Mouse (Mus musculus): Measurements from ENCODE around the gene Padi1. TPM values are rescaled to one million over a fixed set of nuclear protein-coding genes. Genes with fewer than 3 reads are reported as not detected.
A peak's percentile ranks its signal among the peaks of the same experiment; 100 is the strongest.

Padi1 gene
- total RNA-seq, 2 experiments from 2014 or later = not detected

DNA sequence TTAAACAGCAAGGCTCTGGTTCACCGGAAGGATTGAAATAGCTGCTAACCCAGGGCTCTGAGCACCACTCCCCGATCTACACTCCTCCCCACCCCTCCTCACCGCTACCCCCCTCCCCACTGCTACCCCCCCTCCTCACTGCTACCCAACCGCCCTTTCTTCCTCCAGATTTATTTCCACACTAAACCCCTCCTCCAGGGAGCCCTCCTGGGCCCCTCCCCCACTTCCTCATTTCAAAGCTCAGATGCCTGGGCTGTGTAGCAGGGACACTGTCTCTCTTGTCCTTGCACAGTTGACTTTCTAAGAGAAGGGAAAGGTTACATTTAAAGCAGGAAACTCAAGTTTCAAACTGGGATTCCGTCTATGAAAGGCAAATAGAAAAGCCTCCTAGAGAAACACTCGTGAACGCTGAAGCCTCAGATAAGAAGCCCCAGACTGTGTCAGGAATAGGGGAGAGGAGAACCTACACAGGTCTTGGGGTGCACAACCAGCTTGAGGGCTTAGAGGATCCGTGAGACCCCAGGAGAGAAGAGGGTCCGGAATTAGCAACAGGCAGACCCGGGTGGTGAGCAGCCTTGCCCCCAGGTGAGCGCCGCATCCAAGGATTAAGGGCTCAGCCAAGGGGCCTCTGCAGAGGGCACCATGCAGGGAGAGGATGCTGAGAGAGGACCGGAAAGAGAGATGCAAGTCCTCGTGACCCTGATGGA lies 23.1 kb upstream of the Padi1 start:
- no peak for DNase-seq
- intact Hi-C loops (cut with DNase I) = no loop called here

DNA sequence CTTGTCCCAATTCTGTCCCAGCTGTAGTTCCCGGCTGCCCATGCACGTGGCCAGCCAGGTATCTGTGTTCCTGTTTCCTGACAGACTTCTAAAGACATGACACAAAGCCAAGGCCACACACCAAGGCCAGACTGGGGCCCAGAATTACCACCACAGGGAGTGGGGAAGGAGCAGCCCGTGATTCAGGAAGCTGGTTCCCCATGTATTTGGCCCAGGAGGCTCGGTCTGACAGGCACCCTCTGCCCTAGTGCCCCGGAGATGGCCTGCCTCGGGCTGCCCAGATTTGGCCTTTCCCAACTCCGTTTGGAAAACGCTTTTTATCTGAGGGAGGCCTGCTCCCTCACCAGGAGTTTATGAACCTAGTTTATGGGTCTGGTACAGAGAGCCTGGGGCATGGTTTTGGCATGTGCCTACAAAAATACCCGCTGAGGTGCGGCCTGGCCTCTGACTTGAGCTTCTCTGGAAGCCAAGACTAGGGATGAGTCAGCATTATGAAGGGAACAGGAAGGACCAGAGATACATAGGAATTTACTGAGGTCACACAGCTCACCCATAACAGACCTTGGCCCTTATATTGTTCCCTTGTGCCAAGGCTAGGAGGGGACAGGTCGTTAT lies 16.6 kb upstream of the Padi1 start:
- no peak for DNase-seq
- intact Hi-C loops (cut with DNase I) = no loop called here

DNA sequence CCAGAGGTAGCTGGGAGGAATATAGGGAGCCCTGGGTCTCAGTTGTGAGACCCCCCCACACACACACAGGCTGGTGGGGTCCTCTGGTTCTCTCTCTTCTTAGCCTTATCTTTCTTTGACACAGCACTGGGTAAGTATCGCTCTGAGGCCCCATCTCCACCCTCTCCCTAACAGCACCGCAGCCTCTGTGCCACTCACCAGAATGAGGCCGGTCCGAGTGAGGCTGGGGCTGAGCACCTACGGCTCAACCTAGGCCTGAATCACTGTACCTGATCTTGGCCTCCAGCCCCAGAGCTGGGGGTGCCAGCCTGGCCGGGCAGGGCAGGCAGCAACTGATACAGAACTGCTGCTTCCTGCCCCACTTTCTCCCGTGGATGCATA lies 15.2 kb upstream of the Padi1 start:
- DNase-seq = no peak
- intact Hi-C loops (cut with DNase I) = no loop called here

DNA sequence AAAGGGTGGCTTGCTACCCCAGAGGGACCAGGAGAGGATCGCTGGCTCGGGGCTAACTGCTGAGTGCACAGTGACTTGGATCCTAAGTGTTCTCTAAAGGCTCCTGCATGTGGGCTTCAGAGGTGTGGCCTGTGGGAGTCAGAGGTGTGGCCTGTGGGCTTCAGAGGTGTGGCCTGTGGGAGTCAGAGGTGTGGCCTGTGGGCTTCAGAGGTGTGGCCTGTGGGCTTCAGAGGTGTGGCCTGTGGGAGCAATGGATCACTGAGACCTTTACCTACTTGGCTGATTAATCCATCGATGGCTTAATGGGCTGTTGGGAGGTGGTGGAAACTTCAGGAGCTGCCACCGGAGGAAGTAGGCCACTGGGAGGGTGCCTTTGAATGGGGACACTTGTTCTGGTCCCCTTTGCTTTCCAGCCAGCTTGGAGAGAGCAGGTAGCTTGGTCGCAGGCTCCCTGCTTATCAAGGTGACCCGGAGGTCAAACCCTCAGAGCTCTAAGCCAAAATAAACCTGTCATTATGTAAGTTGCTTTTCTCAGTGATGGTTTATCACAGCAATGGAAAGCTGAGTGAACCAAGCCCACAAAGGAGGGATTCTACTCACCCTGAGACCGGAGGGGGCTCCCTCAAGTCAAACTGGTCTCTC lies 14.7 kb upstream of the Padi1 start:
- intact Hi-C loops (cut with DNase I) = no loop called here
- no peak for DNase-seq

DNA sequence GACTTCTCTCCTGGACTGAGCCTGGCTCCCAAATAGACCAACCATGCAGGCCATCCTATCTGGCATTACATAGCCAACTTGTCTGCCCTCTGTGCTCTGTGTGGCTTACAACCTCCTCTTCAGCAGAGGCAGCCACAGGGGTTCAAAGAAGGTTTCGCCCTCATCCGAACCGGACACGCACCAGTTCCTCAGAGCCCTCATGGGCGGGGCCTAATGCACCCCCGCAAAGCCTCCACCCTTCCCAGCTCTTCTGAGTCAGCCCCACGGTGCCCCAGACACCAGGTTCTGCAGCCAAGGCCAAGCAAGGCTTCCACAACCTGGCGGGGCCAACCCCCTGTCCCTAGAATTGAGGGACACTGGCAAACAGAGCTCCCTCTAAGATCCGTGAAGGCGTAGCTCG lies 13.7 kb upstream of the Padi1 start:
- intact Hi-C loops (cut with DNase I) = no loop called here
- no peak for DNase-seq

DNA sequence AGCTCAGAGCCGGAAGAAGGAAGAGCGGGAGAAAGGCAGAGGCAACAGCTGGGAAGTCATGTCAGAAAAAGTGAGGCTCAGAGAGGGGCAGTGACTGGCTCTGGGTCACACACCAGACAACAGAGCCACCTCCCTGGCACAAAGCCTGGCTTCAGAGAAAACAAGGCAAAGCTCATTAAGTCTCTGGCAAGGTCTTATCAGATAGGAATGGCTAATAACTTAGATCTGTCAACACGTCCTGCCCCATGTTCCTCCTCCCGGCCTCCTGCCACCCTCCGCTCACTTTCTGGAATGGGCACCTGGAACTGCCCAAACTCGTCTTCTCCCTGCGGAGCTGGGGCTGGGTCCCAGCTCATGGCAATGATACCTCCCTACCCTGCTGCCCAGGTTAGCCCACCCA lies 12.2 kb upstream of the Padi1 start:
- intact Hi-C loops (cut with DNase I) = no loop called here
- DNase-seq = no peak

DNA sequence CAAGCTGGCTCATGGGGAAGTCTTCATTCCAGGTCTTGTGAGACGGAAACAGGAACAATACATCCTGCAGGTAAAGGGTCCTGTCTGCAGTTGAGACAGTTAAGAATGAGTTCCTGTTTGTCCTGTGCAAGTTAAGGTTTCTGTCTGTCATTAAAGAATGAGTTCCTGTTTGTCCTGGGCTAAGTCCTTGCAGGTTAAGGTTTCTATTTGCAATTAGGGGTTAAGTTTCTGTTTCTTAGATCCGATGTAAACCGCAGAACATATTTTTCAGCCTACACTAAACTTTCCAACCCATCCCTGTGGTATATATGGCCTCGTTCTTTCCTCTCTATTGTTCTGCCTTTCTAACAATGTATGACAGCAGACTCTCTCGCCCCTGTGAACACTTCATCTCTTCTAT lies 11.5 kb upstream of the Padi1 start:
- intact Hi-C loops (cut with DNase I) = no loop called here
- DNase-seq = no peak

DNA sequence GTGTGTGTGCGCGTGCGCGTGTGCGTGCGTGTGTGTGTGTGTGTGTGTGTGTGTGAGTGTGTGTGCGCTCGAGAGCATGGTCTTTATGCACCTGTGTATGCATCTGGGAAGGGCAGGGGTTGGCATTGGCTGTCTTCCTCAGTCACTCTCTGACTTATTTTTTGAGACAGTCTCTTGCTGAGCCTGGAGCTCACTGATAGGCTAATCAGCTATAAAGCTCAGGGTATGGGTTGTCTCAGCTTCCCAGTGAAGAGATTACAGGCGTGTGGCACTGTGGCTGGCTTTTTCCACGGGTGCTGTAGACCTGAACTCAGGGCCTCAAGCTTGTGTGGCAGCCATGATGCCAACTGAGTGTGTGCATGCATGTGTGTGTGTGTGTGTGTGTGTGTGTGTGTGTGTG lies 9.6 kb upstream of the Padi1 start:
- no peak for DNase-seq
- intact Hi-C loops (cut with DNase I) = no loop called here

DNA sequence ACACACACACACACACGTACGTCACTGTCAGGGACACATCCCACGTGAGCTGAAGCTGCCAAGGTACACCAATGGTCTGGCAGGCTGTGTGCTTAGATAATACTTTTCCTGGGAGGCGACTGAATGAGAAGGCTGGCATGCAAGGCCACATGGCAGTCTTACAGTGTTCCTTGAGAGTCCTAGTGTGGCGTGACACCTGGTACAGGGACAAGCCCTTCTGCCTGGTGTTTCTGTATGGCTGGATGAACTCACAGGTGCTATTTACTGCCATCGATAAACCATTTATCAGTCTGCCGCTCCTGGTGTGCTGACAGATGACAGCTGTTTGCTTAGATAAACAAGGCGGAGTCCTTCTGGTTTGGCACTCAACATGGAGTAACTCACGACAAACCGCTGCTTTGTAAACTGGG lies 8.9 kb upstream of the Padi1 start:
- peak in 1 of 2 experiments; percentile 6 for DNase-seq
- intact Hi-C loops (cut with DNase I) = no loop called here

DNA sequence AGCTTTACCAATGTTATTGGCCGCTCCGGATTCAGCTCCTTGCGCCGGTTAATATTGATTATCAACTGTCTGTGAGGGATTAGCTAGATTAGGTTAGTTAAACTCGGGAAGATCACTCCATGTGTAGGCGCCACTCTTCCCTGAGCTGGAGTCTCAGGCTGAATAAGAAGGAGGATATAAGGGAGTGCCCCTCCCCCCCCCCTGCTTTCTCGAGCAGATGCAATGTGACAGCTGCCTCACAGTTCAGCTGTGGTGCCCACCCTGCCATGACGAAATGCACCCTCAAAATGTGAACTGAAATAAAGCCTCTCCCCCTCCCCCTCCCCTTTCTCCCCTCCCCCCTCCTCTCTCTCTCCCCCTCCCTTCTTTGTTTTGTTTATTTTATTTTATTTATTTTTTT lies 8.0 kb upstream of the Padi1 start:
- DNase-seq = no peak

DNA sequence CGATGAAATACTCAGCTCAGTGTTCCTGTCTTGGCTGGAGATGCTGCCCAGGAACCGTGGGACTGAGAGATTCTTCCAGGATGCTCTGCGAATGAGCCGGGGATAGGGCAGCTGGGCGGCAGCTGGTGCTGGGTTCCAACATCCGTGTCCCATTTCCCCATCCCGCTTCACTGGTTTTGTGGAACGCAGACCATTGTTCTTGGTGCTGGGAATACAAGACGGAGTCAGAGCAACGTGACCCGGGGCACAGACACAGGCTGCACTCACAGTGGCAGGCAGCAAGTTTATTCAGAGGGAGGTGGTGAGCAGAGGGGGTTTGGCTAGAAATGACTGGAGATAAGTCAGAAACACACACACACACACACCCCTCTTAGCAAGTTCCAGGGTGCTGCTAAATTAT lies 3.7 kb upstream of the Padi1 start:
- intact Hi-C loops (cut with DNase I) = no loop called here
- no peak for DNase-seq

More for the DNA sequence above, 8.0 kb upstream of the Padi1 start:
- intact Hi-C loops (cut with DNase I) = no loop called here

DNA sequence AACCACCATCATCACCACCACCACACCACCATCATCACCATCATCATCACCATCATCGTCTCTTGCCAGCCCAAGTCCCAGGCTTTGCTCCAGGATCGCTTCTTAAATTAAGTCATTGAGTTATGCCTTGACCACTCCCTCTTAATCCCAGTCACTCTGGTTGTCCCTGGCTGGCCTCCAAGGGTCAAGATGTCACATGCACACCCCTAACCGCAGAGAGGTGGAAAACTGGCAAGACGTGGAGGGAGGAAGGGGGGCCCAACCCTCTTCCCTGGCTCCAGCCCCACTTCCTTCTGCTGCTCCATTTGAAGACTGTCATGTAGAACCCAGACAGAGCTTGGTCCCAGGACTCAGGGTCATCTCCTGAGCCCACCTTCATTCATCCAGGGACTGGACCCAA lies 587 bp downstream of the Padi1 start:
- no peak for DNase-seq
- intact Hi-C loops (cut with DNase I) = no loop called here

DNA sequence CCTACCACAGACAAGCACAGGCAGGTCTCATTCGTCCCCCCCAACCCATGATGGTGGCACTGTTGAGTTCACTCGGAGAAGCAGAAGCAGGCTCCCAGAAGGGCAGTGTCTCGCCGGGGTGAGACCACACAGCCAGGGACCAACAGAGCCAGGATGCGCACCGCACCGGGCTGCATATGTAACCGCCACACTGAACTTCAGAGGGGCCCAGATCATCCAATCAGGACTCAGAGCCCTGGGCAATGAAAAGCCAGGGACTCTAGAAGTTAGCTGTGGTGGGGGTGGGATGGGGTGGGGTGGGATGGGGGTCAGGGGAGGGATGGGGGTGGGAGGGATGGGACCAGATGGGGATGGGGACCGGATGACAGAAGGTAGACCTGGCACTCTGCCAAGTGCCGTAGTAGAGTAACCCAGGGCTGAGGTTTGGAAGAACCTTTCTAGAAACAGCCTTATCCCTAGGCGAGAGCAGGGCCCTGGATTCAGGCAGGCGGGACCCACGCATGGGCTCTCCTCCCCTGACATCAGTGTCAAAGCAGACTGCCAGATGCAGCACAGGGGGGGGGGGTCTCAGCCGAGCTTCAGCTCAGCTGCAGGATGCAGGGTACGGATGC lies 1.8 kb downstream of the Padi1 start:
- intact Hi-C loops (cut with DNase I) = no loop called here

DNA sequence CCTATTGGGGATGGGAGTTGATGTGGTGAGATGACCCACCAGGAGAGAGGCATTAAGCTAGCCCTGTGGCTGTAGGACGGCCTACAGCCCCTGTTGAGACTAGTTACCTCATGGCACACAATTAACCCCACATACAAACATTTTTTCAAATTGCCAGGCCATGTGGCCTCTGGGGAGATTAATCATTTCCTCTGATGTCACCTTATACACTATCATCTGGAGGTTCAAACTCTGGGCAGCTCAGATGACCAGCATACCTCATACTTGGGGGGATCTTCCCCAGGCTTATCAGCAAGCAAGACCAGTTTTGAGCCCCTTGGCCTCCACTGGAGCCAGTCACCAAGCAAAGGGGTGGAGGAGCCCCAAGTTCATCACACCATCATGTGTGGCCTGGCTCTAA lies 2.7 kb downstream of the Padi1 start:
- DNase-seq = no peak
- intact Hi-C loops (cut with DNase I) = no loop called here

More for the DNA sequence above, 1.8 kb downstream of the Padi1 start:
- DNase-seq = no peak

DNA sequence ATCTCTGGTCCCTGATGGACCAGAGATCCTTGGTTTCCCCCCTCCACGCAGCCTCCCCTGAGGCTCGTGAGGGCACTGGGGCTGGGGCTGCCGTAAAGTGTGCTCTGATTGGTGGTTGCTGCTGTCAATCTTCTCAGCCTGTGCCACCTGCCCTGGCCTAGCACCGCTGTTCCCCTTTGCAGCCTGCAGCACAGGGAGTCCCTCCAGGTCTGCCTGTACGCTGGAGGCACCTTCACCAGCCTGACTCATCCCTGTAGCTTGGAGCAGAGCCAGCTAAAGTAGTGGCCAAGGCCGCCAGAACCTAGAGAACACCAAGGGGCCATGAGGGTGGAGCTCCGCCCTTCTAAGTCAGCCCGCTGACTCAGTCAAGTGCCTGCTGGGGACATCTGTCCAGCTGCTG lies 7.7 kb downstream of the Padi1 start:
- intact Hi-C loops (cut with DNase I) = no loop called here
- DNase-seq = peak in 1 of 2 experiments; percentile 13

DNA sequence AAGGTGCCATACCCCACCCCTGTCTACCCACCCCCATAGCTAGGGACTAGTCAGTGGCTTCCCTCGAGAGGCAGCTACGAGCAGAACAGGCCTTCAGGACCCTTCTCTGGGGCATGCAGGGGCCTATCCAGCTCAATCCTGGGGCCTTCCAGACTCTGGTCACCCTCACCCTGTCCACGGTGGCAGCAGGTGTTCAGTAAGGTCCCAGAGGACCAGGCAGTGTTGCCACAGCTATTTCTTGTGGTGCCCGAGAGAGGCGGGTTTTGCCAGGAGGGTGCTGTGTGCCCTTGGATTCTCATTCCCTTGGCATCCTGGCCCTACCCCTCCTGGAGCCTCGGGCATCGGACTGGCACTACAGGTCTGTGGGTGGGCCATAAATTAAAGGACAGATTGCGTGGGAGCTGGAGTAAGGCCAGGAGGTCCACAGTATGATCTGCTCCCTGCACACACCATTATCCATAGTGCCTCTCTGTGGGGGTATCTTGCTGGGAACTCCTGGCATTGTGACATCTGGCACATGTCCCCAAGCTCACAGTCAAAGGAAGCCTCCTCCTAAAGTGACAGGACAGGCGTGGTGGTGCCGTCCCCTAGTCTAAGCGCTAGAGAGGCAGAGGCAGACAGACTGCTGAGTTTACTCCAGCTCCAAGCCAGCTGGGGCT lies 9.2 kb downstream of the Padi1 start:
- DNase-seq = no peak
- intact Hi-C loops (cut with DNase I) = no loop called here

DNA sequence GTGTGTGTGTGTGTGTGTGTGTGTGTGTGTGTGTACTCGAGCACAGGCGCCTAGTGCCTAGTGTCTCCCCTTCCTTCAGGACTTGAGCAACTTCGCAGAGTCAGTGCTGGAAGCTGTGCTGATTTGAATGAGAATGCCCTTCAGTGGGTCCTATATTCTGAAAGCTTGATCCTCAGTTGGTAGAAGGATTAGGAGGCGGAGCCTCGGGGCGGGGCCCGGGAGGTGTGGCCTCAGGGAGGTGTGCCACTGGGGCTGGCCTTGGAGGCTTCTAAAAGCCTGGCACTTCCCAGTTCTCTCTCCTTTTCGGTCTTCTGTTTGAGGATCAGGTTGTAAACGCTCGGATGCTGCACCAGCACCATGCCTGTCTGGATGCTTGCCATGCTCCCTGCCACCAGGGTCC lies 9.9 kb downstream of the Padi1 start:
- no peak for DNase-seq
- intact Hi-C loops (cut with DNase I) = no loop called here

DNA sequence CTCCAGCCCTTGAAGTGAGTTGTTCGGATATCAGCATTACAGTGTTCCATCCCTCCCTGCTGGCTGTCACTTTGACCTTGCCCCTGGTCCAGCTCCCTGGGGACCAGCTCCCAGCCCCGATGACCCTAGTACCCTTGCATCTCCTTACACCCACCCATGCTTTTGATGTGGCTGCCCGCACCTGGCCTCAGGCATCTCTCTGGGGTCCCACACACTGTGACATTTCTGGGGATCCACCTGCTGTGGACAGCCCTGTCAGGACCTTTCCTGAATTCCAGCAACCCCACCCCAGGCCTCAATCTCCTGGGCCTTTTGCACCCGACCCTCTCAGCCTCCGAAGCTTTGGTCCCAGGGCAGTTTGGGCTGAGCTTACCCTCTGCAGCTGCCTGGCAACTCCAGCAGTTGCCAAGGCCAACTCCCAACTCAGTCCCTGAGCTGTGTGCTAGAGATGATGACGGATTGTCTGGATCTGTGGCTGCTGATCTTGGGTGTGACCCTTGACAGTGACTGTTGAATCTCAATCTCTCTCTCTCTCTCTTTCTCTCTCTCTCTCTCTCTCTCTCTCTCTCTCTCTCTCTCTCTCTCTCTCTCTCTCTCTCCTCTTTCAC lies 11.1 kb downstream of the Padi1 start:
- intact Hi-C loops (cut with DNase I) = no loop called here
- DNase-seq = no peak

DNA sequence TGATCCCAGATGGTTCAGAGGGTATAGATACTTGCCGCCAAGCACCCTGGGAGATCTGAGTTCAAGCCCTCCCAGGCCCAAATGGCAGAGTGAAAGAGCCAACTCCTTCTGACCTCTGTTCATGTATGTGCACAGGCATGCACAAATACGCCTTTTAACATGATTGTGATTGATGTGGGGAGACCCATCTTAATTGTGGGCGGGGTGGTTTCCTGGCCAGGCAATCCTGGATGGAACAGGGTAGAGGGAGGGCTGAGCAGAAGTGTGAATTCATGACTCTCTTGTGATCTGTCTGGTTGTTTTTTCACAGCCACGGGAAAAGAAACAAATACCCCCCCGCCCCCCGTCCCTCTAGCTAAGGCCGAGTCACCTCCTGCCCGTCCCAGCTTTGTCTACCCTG lies 12.8 kb downstream of the Padi1 start:
- DNase-seq = no peak
- intact Hi-C loops (cut with DNase I) = no loop called here

DNA sequence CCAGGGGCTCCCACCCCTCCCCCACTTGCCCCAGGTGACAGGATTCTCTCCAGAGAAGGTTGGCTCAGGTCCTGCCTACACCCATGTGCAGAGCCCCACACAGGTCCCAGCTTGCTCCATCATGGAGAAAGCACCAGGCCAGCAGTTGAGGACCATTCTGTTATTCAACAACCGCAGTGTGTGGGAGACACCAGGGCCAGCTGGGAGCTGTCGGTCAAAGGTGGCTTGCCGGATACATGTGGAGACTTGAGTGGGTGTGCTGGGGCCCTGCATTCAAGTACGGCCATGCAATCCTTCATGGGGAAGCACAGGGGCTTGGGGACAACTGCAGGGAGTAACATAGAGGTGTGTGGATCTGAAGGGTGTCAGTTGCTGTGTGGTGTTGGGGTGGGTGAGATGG lies 13.8 kb downstream of the Padi1 start:
- intact Hi-C loops (cut with DNase I) = no loop called here

DNA sequence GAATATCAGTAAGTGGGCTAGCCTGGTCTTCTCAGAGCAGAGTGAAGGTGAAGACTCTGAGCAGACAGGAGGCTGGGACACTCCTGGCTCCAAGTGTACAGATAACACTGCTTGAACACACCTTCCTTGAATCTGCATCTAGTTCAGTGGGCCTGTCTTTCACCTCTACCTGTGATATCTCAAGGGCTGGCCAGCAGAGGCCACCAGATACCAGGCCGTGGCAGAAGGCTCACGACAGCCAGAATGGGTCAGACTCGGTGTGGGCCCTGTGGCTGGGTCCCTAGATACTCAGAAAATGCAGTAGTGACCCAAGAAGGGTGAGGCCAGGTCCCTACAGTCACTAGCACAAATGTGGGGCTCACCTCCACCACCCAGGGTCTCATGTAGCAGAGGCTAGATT lies 18.3 kb downstream of the Padi1 start:
- no peak for DNase-seq
- intact Hi-C loops (cut with DNase I) = no loop called here

More for the DNA sequence above, 13.8 kb downstream of the Padi1 start:
- no peak for DNase-seq
